Mouse (Mus musculus): ENCODE measurements around the gene Aes. TPM values are rescaled to one million over a fixed set of nuclear protein-coding genes. Genes with fewer than 3 reads are reported as not detected.
A peak's percentile ranks its signal among the peaks of the same experiment; 100 is the strongest.

The Aes gene
- 478 and 551 TPM in 2 replicates for polyA plus RNA-seq (2012; ENCODE audit: insufficient read depth, insufficient read length, missing spikeins)

DNA sequence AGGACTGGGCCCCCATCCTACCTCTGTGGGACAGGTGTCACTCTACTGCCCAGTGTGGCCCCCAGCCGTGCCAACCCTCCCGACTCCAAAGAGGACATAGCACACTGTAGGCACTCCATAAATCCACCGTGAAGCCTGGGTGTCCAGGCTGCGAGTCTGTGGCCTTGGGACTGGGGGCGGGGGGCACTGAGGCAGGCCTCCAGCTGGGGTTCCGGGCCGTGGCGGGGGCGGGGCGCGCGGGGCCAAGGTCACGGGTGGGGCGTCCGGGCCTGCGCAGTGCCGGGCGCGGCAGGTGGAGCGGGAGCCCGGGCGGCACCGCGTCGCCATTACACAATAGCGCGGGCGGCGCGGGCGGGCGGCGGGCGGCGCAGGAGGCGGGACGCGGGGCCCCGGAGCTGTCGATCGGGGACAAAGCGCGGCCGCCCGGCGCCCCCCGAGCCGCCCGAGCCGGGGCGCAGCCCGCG is at the start of gene Aes:
Aes (plus strand) TSS at position 326 of the 464 bp plus-strand sequence.
- H3K4me3 ChIP-seq (ENCODE audit: insufficient read depth, low read length): peak within 1 kb of the TSS; percentile 87
- TF ChIP-seq POLR2A (IDR thresholded peaks at IDR 0.05; ENCODE audit: borderline replicate concordance, low read depth, low read length) (no peak), CTCF (IDR thresholded peaks at IDR 0.05; ENCODE audit: low read depth, low read length) (no peak)
- peaks cover 11% of the 10 kb centered on the region for H3K4me1 ChIP-seq (ENCODE audit: control insufficient read depth, insufficient read depth, low read length)
- H3K27ac ChIP-seq (ENCODE audit: insufficient read depth, low read depth, low read length): peak within 1 kb of the TSS; percentile 73

DNA sequence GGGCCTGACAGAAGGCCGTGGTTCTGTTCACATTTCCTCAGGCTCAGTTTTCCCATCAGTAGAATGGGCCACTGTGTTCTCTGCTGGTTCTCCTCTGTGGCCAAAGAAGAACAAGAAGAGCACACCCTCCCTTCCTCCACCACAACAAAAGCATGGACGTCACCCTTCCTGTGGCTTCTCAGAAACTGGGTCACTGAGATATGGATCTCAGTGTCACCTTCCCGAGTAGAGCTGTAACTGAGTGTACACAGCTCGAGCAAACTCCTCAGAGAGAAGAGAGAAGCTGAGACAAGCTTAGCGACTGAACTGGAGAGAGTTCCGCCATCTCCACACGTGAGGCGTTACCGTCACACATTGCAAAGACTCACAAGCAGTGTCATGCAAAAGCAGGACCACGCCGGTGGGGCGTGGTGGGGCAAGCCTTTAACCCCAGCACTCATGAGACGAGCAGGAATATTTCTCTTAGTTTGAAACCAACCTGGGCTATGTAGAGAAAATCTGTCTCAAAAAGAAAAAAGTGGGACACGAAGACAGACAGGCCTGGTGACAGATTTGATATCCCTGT is 49.0 kb upstream of the Aes start:
- Histone ChIP-seq H3K4me3 (ENCODE audit: insufficient read depth, low read length) (no peak overlapping the region), H3K27ac (ENCODE audit: insufficient read depth, low read depth, low read length) (no peak overlapping the region), H3K4me1 (ENCODE audit: control insufficient read depth, insufficient read depth, low read length) (no peaks in the 10 kb centered on the region)
- TF ChIP-seq POLR2A (IDR thresholded peaks at IDR 0.05; ENCODE audit: borderline replicate concordance, low read depth, low read length): no peak
- TF ChIP-seq CTCF (IDR thresholded peaks at IDR 0.05; ENCODE audit: low read depth, low read length): no peak

- Histone ChIP-seq H3K4me1 (ENCODE audit: control insufficient read depth, insufficient read depth, low read length) (peaks cover 19% of the 10 kb centered on the region), H3K27ac (ENCODE audit: insufficient read depth, low read depth, low read length) (no peak overlapping the region), H3K4me3 (ENCODE audit: insufficient read depth, low read length) (no peak overlapping the region)
- TF ChIP-seq POLR2A (IDR thresholded peaks at IDR 0.05; ENCODE audit: borderline replicate concordance, low read depth, low read length): no peak
- TF ChIP-seq CTCF (IDR thresholded peaks at IDR 0.05; ENCODE audit: low read depth, low read length): no peak
Measured at GRCm38 (mm10) chr10:81513798-81514197, 45.5 kb upstream of the Aes start.

DNA sequence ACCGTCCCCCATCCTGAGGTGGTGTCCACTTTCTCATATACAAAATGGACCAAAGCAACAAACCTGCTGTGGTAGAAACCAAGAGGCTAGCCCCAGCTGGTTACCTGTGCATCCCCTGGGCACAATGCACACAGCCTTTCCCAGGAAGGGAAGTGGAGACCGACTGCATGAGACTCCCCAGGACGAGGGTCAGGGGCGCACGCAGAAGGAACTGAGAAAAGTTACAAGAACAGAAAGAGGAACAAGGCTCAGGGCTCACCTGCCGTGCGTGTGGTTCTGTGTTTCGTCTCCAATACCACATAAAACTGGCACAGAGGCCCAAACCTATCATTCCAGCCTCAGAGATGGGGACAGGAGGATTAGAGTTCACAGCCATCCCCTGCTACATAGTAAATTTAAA is 42.1 kb upstream of the Aes start:
- TF ChIP-seq POLR2A (IDR thresholded peaks at IDR 0.05; ENCODE audit: borderline replicate concordance, low read depth, low read length) (no peak), CTCF (IDR thresholded peaks at IDR 0.05; ENCODE audit: low read depth, low read length) (no peak)
- H3K27ac ChIP-seq (ENCODE audit: insufficient read depth, low read depth, low read length): no peak overlapping the region
- H3K4me3 ChIP-seq (ENCODE audit: insufficient read depth, low read length): no peak overlapping the region

DNA sequence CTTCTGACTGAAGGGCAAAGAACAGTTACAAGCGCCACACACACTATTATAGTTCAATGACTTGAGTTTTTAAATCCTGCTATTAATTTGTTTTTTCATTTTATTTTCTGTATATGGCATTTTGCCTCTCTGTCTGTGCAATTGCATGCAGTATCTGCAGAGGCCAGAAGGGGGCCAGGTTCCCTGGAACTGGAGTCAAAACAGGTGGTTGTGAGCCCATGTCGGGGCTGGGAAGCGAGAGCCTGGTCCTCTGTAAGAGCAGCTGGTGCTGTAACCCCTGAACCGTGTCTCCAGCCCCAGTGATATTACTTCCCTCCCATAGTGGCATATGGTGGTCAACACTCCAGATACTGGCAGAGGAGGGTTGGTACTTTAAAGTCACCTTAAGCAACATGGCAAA is 40.7 kb upstream of the Aes start:
- Histone ChIP-seq H3K4me3 (ENCODE audit: insufficient read depth, low read length) (no peak overlapping the region), H3K27ac (ENCODE audit: insufficient read depth, low read depth, low read length) (no peak overlapping the region), H3K4me1 (ENCODE audit: control insufficient read depth, insufficient read depth, low read length) (peaks cover 43% of the 10 kb centered on the region)
- TF ChIP-seq CTCF (IDR thresholded peaks at IDR 0.05; ENCODE audit: low read depth, low read length) (peak; percentile 48; the same call in 1 of the 2 replicates), POLR2A (IDR thresholded peaks at IDR 0.05; ENCODE audit: borderline replicate concordance, low read depth, low read length) (no peak)

More for the DNA sequence above, 42.1 kb upstream of the Aes start:
- peaks cover 41% of the 10 kb centered on the region for H3K4me1 ChIP-seq (ENCODE audit: control insufficient read depth, insufficient read depth, low read length)

DNA sequence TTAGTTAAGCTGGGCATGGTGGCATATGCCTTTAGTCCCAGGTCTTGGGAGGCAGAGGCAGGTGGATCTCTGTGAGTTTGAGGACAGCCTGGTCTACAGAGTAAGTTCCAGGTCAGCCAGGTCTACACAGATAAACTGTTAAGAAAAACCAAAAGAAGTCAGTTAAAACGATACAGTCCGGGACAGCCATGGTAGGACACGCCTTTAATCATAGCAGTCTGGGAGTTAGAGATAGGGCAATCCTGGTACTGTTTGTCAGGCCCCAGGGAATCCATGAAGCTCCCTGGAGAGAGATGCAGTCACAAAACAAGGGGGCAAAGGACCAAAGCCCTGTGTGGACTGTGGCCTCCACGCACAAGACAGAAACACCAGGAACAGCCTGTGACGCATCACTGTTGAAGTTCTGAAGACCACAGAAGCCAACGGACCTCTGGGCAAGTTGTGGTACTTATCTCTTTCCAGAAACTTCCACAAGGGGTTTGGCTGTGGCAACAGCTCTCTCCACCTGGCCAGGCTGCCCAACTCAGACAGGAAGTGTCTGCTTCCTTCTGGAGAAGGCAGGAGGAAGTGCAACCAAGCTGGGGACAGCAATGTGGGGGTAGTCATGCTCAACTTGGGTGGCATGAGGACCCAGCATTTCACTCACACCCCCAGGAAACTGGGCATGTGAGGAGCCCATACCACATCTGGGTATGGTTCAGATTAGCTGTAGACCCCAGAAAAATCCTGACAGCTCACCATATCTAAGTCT is 39.9 kb upstream of the Aes start:
- TF ChIP-seq CTCF (IDR thresholded peaks at IDR 0.05; ENCODE audit: low read depth, low read length): no peak
- TF ChIP-seq POLR2A (IDR thresholded peaks at IDR 0.05; ENCODE audit: borderline replicate concordance, low read depth, low read length): no peak
- H3K4me3 ChIP-seq (ENCODE audit: insufficient read depth, low read length): peak overlapping the region; percentile 33
- H3K27ac ChIP-seq (ENCODE audit: insufficient read depth, low read depth, low read length): peak overlapping the region; percentile 91
- peaks cover 43% of the 10 kb centered on the region for H3K4me1 ChIP-seq (ENCODE audit: control insufficient read depth, insufficient read depth, low read length)

DNA sequence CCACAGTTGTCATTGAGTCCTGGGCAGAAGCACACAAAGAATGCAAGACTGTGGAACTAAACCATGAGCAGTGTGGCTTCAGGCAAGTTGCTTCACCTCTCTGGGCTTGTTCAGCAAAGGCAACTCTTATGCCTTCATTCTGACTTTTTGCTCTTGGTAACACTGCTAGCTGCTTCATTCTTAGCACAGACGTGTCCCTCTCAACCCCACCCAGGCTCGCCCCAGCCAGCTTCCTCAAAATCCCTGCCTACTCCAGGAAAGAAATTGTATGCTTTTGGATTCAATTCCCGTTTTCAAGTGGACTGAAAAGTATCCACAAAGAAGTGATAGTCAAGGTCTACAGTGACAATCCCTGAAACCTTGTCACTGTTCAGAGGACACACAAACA is 39.3 kb upstream of the Aes start:
- peak overlapping the region; percentile 33 for H3K4me3 ChIP-seq (ENCODE audit: insufficient read depth, low read length)
- H3K27ac ChIP-seq (ENCODE audit: insufficient read depth, low read depth, low read length): peak overlapping the region; percentile 91
- TF ChIP-seq POLR2A (IDR thresholded peaks at IDR 0.05; ENCODE audit: borderline replicate concordance, low read depth, low read length) (no peak), CTCF (IDR thresholded peaks at IDR 0.05; ENCODE audit: low read depth, low read length) (no peak)
- peaks cover 49% of the 10 kb centered on the region for H3K4me1 ChIP-seq (ENCODE audit: control insufficient read depth, insufficient read depth, low read length)

DNA sequence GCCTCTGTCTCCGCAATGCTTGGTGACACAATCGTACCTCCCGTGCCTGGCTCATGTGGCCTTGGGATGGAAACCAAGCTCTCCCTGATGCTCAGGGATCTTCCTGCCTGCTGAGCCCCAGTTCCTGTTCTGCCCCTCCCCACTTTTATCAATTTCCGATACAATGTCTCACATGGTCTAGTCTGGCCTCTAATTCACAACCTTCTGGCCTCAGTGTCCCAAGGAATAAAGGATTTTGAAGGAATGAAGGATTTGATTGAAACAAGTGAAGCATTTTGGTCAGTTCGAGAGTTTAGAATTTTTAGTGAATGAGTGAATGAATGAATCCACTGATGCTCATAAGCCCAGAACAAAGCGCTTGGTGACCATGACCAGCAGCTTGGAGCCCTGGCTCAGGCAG is 36.1 kb upstream of the Aes start:
- Histone ChIP-seq H3K4me3 (ENCODE audit: insufficient read depth, low read length) (peak overlapping the region; percentile 70), H3K4me1 (ENCODE audit: control insufficient read depth, insufficient read depth, low read length) (peaks cover 38% of the 10 kb centered on the region), H3K27ac (ENCODE audit: insufficient read depth, low read depth, low read length) (peak overlapping the region; percentile 85)
- TF ChIP-seq CTCF (IDR thresholded peaks at IDR 0.05; ENCODE audit: low read depth, low read length) (no peak), POLR2A (IDR thresholded peaks at IDR 0.05; ENCODE audit: borderline replicate concordance, low read depth, low read length) (no peak)

- peaks cover 35% of the 10 kb centered on the region for H3K4me1 ChIP-seq (ENCODE audit: control insufficient read depth, insufficient read depth, low read length)
- peak overlapping the region; percentile 70 for H3K4me3 ChIP-seq (ENCODE audit: insufficient read depth, low read length)
- TF ChIP-seq POLR2A (IDR thresholded peaks at IDR 0.05; ENCODE audit: borderline replicate concordance, low read depth, low read length) (no peak), CTCF (IDR thresholded peaks at IDR 0.05; ENCODE audit: low read depth, low read length) (no peak)
- H3K27ac ChIP-seq (ENCODE audit: insufficient read depth, low read depth, low read length): peak overlapping the region; percentile 85
Measured at GRCm38 (mm10) chr10:81523570-81523969, 35.7 kb upstream of the Aes start.

DNA sequence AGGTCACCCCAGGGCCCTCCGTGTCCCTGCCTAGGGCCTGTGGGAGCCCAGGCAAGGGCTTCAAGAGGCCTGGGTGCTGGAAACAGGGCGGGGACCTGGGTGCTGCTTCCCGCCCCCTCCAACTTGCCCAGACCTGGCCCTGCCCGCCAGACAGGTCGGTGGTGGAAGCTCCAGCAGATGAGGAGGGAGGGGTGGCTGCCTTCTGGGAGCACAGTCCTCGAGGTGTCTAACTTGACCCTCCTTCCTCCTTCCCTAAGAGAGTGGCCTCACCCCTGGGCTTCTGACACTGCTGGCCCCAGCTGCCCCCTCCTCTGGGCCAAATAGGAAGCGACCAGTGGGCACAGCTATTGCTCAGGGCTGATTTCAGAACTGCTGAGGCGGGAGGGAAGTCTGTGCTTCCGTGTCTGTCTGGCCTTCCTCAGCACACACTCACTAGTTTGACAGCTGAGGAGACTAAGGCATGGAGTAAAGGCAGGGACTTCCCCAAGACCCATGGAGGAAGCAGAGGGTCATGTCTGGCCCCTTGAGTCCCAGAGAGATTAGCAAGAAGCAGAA is 35.2 kb upstream of the Aes start, which contains the start of gene Gna15:
Gna15 (minus strand) TSS at position 175 of the 555 bp plus-strand sequence.
- TF ChIP-seq CTCF (IDR thresholded peaks at IDR 0.05; ENCODE audit: low read depth, low read length): no peak; the same call in 1 of the 2 replicates
- no peak for TF ChIP-seq POLR2A (IDR thresholded peaks at IDR 0.05; ENCODE audit: borderline replicate concordance, low read depth, low read length)
- peaks cover 30% of the 10 kb centered on the region for H3K4me1 ChIP-seq (ENCODE audit: control insufficient read depth, insufficient read depth, low read length)

More for the DNA sequence above, 35.2 kb upstream of the Aes start, which contains the start of gene Gna15:
- H3K4me3 ChIP-seq (ENCODE audit: insufficient read depth, low read length): peak within 1 kb of the TSS; percentile 70
- peak within 1 kb of the TSS; percentile 85 for H3K27ac ChIP-seq (ENCODE audit: insufficient read depth, low read depth, low read length)

Data from bone marrow macrophage, adult 2 months (primary cell).